Mouse (Mus musculus): Measurements from ENCODE around the gene Cyp26b1.

- no peak for TF ChIP-seq CTCF (IDR thresholded peaks at IDR 0.05; ENCODE audit: low read depth)
- no peak for TF ChIP-seq EP300 (IDR thresholded peaks at IDR 0.05; ENCODE audit: low read depth)
Observed at GRCm38 (mm10) chr6:84630276-84630675, 36.6 kb upstream of the Cyp26b1 start.

Measured in heart, postnatal 0 days (tissue).